12 mouse cellular contexts compared by ENCODE assay signal in genomic region chr12:85533603-85534002, GRCm38 (mm10). TPM values are rescaled to one million over a fixed set of nuclear protein-coding genes. Genes with fewer than 3 reads are reported as not detected.
DNase-seq lines count a peak whose midpoint lies in the region; ATAC-seq and TF ChIP-seq lines count a peak whose summit lies in the region.
"Had no signal": no experiment of that assay in that cellular context is flagged by ENCODE, and none has a peak within 500 bp of the region (broad histone marks: within the 10 kb centered on the region; RNA-seq: fewer than 3 reads in every experiment).

No protein-coding gene starts in this region.

- no peak for TF ChIP-seq CTCF in gastrocnemius, adult 2 months (IDR thresholded peaks at IDR 0.05)
- TF ChIP-seq CTCF in liver, adult 2 months (IDR thresholded peaks at IDR 0.05; ENCODE audit: low read depth, low read length), result no peak
- no peak for TF ChIP-seq CTCF in bone marrow macrophage, adult 2 months (IDR thresholded peaks at IDR 0.05; ENCODE audit: low read depth, low read length)

- no peaks in the 10 kb centered on the region for H3K9me3 ChIP-seq in liver, embryonic 12.5 days (replicated peaks)
- no peaks in the 10 kb centered on the region for H3K9me3 ChIP-seq in hindbrain, embryonic 13.5 days
- H3K9me3 ChIP-seq: limb, embryonic 12.5 days had no signal

- DNase-seq in gastrocnemius, adult 2 months, result no peak
- no peak for DNase-seq in gastrocnemius, adult 18-20 months (ENCODE audit: low spot score)
- no peak for DNase-seq in liver, adult 2 months (ENCODE audit: extremely low read depth, low read depth, low spot score)
- no peak for DNase-seq in testis, postnatal 14 days (ENCODE audit: low spot score)
- DNase-seq: cerebellum, adult 11-12 months; forebrain, postnatal 0 days had no signal

- no peaks in the 10 kb centered on the region for H3K36me3 ChIP-seq in liver, adult 2 months (ENCODE audit: control insufficient read depth, insufficient read depth, low read length)
- no peaks in the 10 kb centered on the region for H3K36me3 ChIP-seq in liver, embryonic 12.5 days
- H3K36me3 ChIP-seq in macrophage (ENCODE audit: inconsistent target), result no peaks in the 10 kb centered on the region
- no peaks in the 10 kb centered on the region for H3K36me3 ChIP-seq in hindbrain, embryonic 13.5 days
- H3K36me3 ChIP-seq: limb, embryonic 12.5 days had no signal

- no peaks in the 10 kb centered on the region for H3K79me2 ChIP-seq in liver, adult 2 months (ENCODE audit: control insufficient read depth, insufficient read depth, low read length)
- H3K79me2 ChIP-seq in macrophage (ENCODE audit: inconsistent target), result no peaks in the 10 kb centered on the region

- peak overlapping the region; percentile 84 for H3K27ac ChIP-seq in gastrocnemius, adult 2 months
- H3K27ac ChIP-seq in liver, adult 2 months (replicated peaks; ENCODE audit: insufficient read depth, low read depth, low read length), result 0 out of 2 replicates have a peak overlapping the region, but pooled peaks have one; percentile 4
- no peak overlapping the region for H3K27ac ChIP-seq in liver, embryonic 12.5 days
- peak overlapping the region; percentile 78 for H3K27ac ChIP-seq in bone marrow macrophage, adult 2 months (ENCODE audit: insufficient read depth, low read depth, low read length)
- H3K27ac ChIP-seq in macrophage, result peak overlapping the region; percentile 92
- H3K27ac ChIP-seq in hindbrain, embryonic 13.5 days, result no peak overlapping the region
- H3K27ac ChIP-seq: limb, embryonic 12.5 days had no signal

- ATAC-seq in liver, embryonic 12.5 days, result no peak
- no peak for ATAC-seq in hindbrain, embryonic 13.5 days (ENCODE audit: low FRiP score)
- ATAC-seq: forebrain, postnatal 0 days had no signal

- no peaks in the 10 kb centered on the region for H3K27me3 ChIP-seq in liver, adult 2 months (ENCODE audit: control insufficient read depth, insufficient read depth, low read length)
- H3K27me3 ChIP-seq in liver, embryonic 12.5 days (replicated peaks), result no peaks in the 10 kb centered on the region
- H3K27me3 ChIP-seq in hindbrain, embryonic 13.5 days, result 0 out of 2 replicates have a peak, but pooled peaks cover 1% of the 10 kb centered on the region
- H3K27me3 ChIP-seq: limb, embryonic 12.5 days had no signal

- H3K9ac ChIP-seq in liver, adult 2 months (ENCODE audit: low read depth, low read length), result no peak overlapping the region
- H3K9ac ChIP-seq in liver, embryonic 12.5 days, result no peak overlapping the region
- H3K9ac ChIP-seq in hindbrain, embryonic 13.5 days, result no peak overlapping the region
- H3K9ac ChIP-seq: forebrain, postnatal 0 days; limb, embryonic 12.5 days had no signal

- H3K4me2 ChIP-seq in liver, embryonic 12.5 days, result no peak overlapping the region
- no peak overlapping the region for H3K4me2 ChIP-seq in hindbrain, embryonic 13.5 days
- H3K4me2 ChIP-seq: limb, embryonic 12.5 days; midbrain, embryonic 11.5 days had no signal

- WGBS in liver, adult 2 months, result 68% methylated on average over 3 of the region's 3 CpGs
- WGBS in liver, embryonic 12.5 days (ENCODE audit: insufficient replicate concordance), result 63% methylated on average over 3 of the region's 3 CpGs
- 59% methylated on average over 3 of the region's 3 CpGs for WGBS in macrophage (ENCODE audit: missing documents)
- WGBS in hindbrain, embryonic 13.5 days, result 93% methylated on average over 3 of the region's 3 CpGs

- intact Hi-C loops in gastrocnemius, adult 2 months (cut with DNase I), result loop anchor here (5.0 kb wide), 1 partner anchor 39 kb away; no protein-coding TSS in a partner anchor

- peaks cover 3% of the 10 kb centered on the region; the same call in 1 of the 2 replicates for H3K4me1 ChIP-seq in liver, adult 2 months (ENCODE audit: control insufficient read depth, insufficient read depth, low read length)
- H3K4me1 ChIP-seq in liver, embryonic 12.5 days, result peaks cover 6% of the 10 kb centered on the region; the same call in 1 of the 2 replicates
- H3K4me1 ChIP-seq in bone marrow macrophage, adult 2 months (ENCODE audit: control insufficient read depth, insufficient read depth, low read length), result peaks cover 22% of the 10 kb centered on the region
- no peaks in the 10 kb centered on the region for H3K4me1 ChIP-seq in hindbrain, embryonic 13.5 days (replicated peaks)
- H3K4me1 ChIP-seq: limb, embryonic 12.5 days had no signal

- no peak for TF ChIP-seq POLR2A in liver, adult 2 months (IDR thresholded peaks at IDR 0.05; ENCODE audit: extremely low read depth, insufficient read depth, low read length)
- no peak for TF ChIP-seq POLR2A in bone marrow macrophage, adult 2 months (IDR thresholded peaks at IDR 0.05; ENCODE audit: borderline replicate concordance, low read depth, low read length)

- H3K4me3 ChIP-seq in gastrocnemius, adult 2 months, result no peak overlapping the region
- no peak overlapping the region for H3K4me3 ChIP-seq in liver, adult 2 months (ENCODE audit: insufficient read depth, low read depth, low read length)
- no peak overlapping the region for H3K4me3 ChIP-seq in liver, embryonic 12.5 days
- H3K4me3 ChIP-seq in bone marrow macrophage, adult 2 months (ENCODE audit: insufficient read depth, low read length), result no peak overlapping the region
- H3K4me3 ChIP-seq in macrophage (ENCODE audit: inconsistent target), result no peak overlapping the region
- H3K4me3 ChIP-seq in hindbrain, embryonic 13.5 days, result no peak overlapping the region
- H3K4me3 ChIP-seq: limb, embryonic 12.5 days had no signal

RNA-seq across cellular contexts. Expression of gene Fos, which starts 59.9 kb away (rescaled TPM):
- total RNA-seq in gastrocnemius, adult 2 months (2021), result 1 to 10 TPM; 3.6 to 8.7 TPM
- total RNA-seq in gastrocnemius, adult 18-20 months (2021), result 10 to 100 TPM in 1 of 2 experiments, 1 to 10 TPM in 1; 6.5 to 69.9 TPM
- total RNA-seq in liver, adult 2 months (2014; rRNA removed), result 0.67 and 1.2 TPM in 2 replicates
- 0.49 and 0.65 TPM in 2 replicates for polyA plus RNA-seq in liver, adult 2 months (2012; rRNA removed)
- 1.4 and 1.5 TPM in 2 replicates for polyA plus RNA-seq in liver, embryonic 12.5 days (2016; fragmentation: Nextera tagmentation; extraction: Ambion mirVana)
- polyA plus RNA-seq in bone marrow macrophage, adult 2 months (2012; ENCODE audit: insufficient read depth, insufficient read length, missing spikeins), result 64.0 and 65.2 TPM in 2 replicates
- 1,000 to 10,000 TPM in 2 of 26 experiments, 100 to 1,000 TPM in 11, 10 to 100 TPM in 13; 13.7 to 1,974 (median 105) TPM for total RNA-seq in macrophage (2018; cell fraction: chromatin; rRNA removed)
- total RNA-seq in macrophage (2018; cell fraction: cytosol; rRNA removed), result 1,000 to 10,000 TPM in 4 of 26 experiments, 100 to 1,000 TPM in 13, 10 to 100 TPM in 9; 10.4 to 2,234 (median 166) TPM
- total RNA-seq in macrophage (2018; cell fraction: nucleus; rRNA removed), result 1,000 to 10,000 TPM in 3 of 26 experiments, 100 to 1,000 TPM in 13, 10 to 100 TPM in 10; 15.4 to 1,140 (median 154) TPM
- polyA plus RNA-seq in macrophage (2018), result 18.1 to 88.1 TPM (median 21.8 TPM) in 3 replicates
- 1.9 and 2.5 TPM in 2 replicates for polyA plus RNA-seq in hindbrain, embryonic 13.5 days (2015; fragmentation: Nextera tagmentation; extraction: Ambion mirVana)

Comparison
In these comparisons a context has a peak if more than half of its experiments do, and no peak if none do; other contexts are left out.
1. H3K27ac ChIP-seq: peak in gastrocnemius, adult 2 months (single experiment), liver, adult 2 months (single experiment), bone marrow macrophage, adult 2 months (single experiment) and macrophage (single experiment); none in liver, embryonic 12.5 days (single experiment) and hindbrain, embryonic 13.5 days (single experiment).